43 mouse cellular contexts compared by ENCODE assay signal in genomic region chr7:106813829-106814228, GRCm38 (mm10). TPM values are rescaled to one million over a fixed set of nuclear protein-coding genes. Genes with fewer than 3 reads are reported as not detected.
"Had no signal": no experiment of that assay in that cellular context is flagged by ENCODE, and none has a peak within 500 bp of the region (broad histone marks: within the 10 kb centered on the region; RNA-seq: fewer than 3 reads in every experiment).

Gene Olfr701, plus strand, starts transcription at chr7:106814129.

- ATAC-seq: hindbrain, postnatal 0 days; intestine, embryonic 16.5 days; liver, embryonic 12.5 days had no signal

- H3K36me3 ChIP-seq: heart, embryonic 10.5 days; heart, embryonic 13.5 days; heart, embryonic 15.5 days; hindbrain, embryonic 13.5 days; hindbrain, embryonic 15.5 days; kidney, embryonic 15.5 days; limb, embryonic 13.5 days; limb, embryonic 15.5 days; liver, embryonic 12.5 days had no signal

- H3K27me3 ChIP-seq: heart, embryonic 13.5 days; heart, embryonic 15.5 days; hindbrain, embryonic 13.5 days; hindbrain, embryonic 15.5 days; kidney, embryonic 15.5 days; limb, embryonic 13.5 days; limb, embryonic 15.5 days; liver, embryonic 12.5 days had no signal

- H3K27ac ChIP-seq: gastrocnemius, adult 2 months; heart, embryonic 10.5 days; heart, embryonic 13.5 days; heart, embryonic 15.5 days; hindbrain, embryonic 13.5 days; hindbrain, embryonic 15.5 days; hindbrain, postnatal 0 days; kidney, embryonic 15.5 days; kidney, postnatal 0 days; limb, embryonic 13.5 days; limb, embryonic 15.5 days; liver, embryonic 12.5 days; liver, embryonic 14.5 days had no signal

- H3K9ac ChIP-seq: heart, embryonic 13.5 days; heart, embryonic 15.5 days; hindbrain, embryonic 13.5 days; hindbrain, embryonic 15.5 days; kidney, embryonic 15.5 days; limb, embryonic 13.5 days; limb, embryonic 15.5 days; liver, embryonic 12.5 days; liver, embryonic 14.5 days had no signal

- H3K4me2 ChIP-seq: heart, embryonic 13.5 days; heart, embryonic 15.5 days; hindbrain, embryonic 13.5 days; hindbrain, embryonic 15.5 days; kidney, embryonic 15.5 days; limb, embryonic 13.5 days; limb, embryonic 15.5 days; liver, embryonic 12.5 days had no signal

- H3K9me3 ChIP-seq: heart, embryonic 10.5 days; heart, embryonic 13.5 days; heart, embryonic 15.5 days; hindbrain, embryonic 13.5 days; hindbrain, embryonic 15.5 days; kidney, embryonic 15.5 days; limb, embryonic 13.5 days; limb, embryonic 15.5 days; liver, embryonic 12.5 days had no signal

- H3K4me3 ChIP-seq: gastrocnemius, adult 2 months; heart, embryonic 10.5 days; heart, embryonic 13.5 days; heart, embryonic 15.5 days; hindbrain, embryonic 13.5 days; hindbrain, embryonic 15.5 days; kidney, embryonic 15.5 days; limb, embryonic 13.5 days; limb, embryonic 15.5 days; liver, embryonic 12.5 days had no signal

- H3K4me1 ChIP-seq: heart, embryonic 10.5 days; heart, embryonic 13.5 days; heart, embryonic 15.5 days; hindbrain, embryonic 13.5 days; hindbrain, embryonic 15.5 days; kidney, embryonic 15.5 days; limb, embryonic 13.5 days; limb, embryonic 15.5 days; liver, embryonic 12.5 days had no signal

- DNase-seq: gastrocnemius, adult 2 months; gastrocnemius, postnatal 10 days; gastrocnemius, postnatal 25 days; heart, adult 18-20 months; heart, postnatal 14 days; heart, postnatal 36 days; kidney, adult 11 months; kidney, adult 2 months; kidney, adult 9 months; kidney, postnatal 14 days; kidney, postnatal 36 days; layer of hippocampus, adult 9-11 months; layer of hippocampus, postnatal 36 days; left cerebral cortex, postnatal 4 days had no signal

RNA-seq across cellular contexts. Expression of gene Olfr701, which starts in this region (rescaled TPM):
- total RNA-seq: gastrocnemius, adult 2 months; gastrocnemius, postnatal 10 days; gastrocnemius, postnatal 25 days; gastrocnemius, postnatal 4 days; granulocyte monocyte progenitor cell, adult 5-6 weeks; heart, adult 18-20 months; heart, adult 8-10 months; heart, postnatal 14 days; heart, postnatal 36 days; hematopoietic stem cell, adult 5-6 weeks; hindbrain, postnatal 0 days; layer of hippocampus, adult 18-20 months; layer of hippocampus, adult 8-10 months; layer of hippocampus, postnatal 14 days; layer of hippocampus, postnatal 36 days; left cerebral cortex, adult 18-20 months; left cerebral cortex, postnatal 10 days; left cerebral cortex, postnatal 25 days; left cerebral cortex, postnatal 4 days; liver, adult 2 months had no signal
- polyA plus RNA-seq: heart, embryonic 10.5 days; heart, embryonic 13.5 days; heart, embryonic 15.5 days; heart, postnatal 0 days; hindbrain, embryonic 11.5 days; hindbrain, embryonic 13.5 days; hindbrain, embryonic 15.5 days; hindbrain, postnatal 0 days; intestine, embryonic 14.5 days; intestine, embryonic 16.5 days; kidney, adult 2 months; kidney, embryonic 15.5 days; kidney, postnatal 0 days; large intestine, adult 2 months; limb, embryonic 11.5 days; limb, embryonic 13.5 days; limb, embryonic 15.5 days; liver, adult 2 months; liver, embryonic 12.5 days; liver, embryonic 14.5 days had no signal
